Mouse (Mus musculus) CH12.LX (cell line): ENCODE measurements around the gene Olfr482. TPM values are rescaled to one million over a fixed set of nuclear protein-coding genes. Genes with fewer than 3 reads are reported as not detected.

Experiments
- DNase-seq: peaks from one replicate; pipeline ENCODE4 v3.0.0-alpha.2; 2013; ENCODE audit errors: extremely low read depth
- H3K27ac ChIP-seq: 2 replicates; pipeline ENCODE4 v1.5.1; 2012; ENCODE audit warnings: low read depth, mild to moderate bottlenecking, control low read depth, moderate library complexity; ENCODE audit not compliant: insufficient read depth
- H3K27me3 ChIP-seq: replicated peaks from 2 replicates; pipeline ENCODE3; 2012; ENCODE audit warnings: inconsistent platforms
- H3K36me3 ChIP-seq, 2 experiments: replicated peaks in 1 of 2; 2 replicates each; pipeline versions ENCODE3 to v1.6.1; 2012; ENCODE audit warnings: inconsistent platforms in 1 of 2, low read length in 1 of 2, mild to moderate bottlenecking in 1 of 2, mixed read lengths in 1 of 2, moderate library complexity in 1 of 2; ENCODE audit not compliant: control insufficient read depth in 1 of 2, insufficient read depth in 1 of 2
- H3K4me1 ChIP-seq, 2 experiments: 2 replicates each; pipeline ENCODE4 v1.6.1; 2012; ENCODE audit warnings: inconsistent platforms in 1 of 2, moderate library complexity in 1 of 2; ENCODE audit not compliant: insufficient read depth in 2 of 2, control insufficient read depth in 1 of 2
- H3K4me2 ChIP-seq: 2 replicates; pipeline ENCODE4 v1.6.1; 2012; ENCODE audit warnings: low read depth, mild to moderate bottlenecking, control low read depth; ENCODE audit not compliant: poor library complexity, insufficient read depth, severe bottlenecking
- H3K4me3 ChIP-seq, 3 experiments: fragments of 150-350 bp in 1 of 3; sonication (generic) in 1 of 3; replicated peaks in 1 of 3; 2 replicates each; pipeline versions ENCODE3 to v1.5.1; 2011 to 2012; ENCODE audit warnings: low read depth in 2 of 3, low read length in 2 of 3, mild to moderate bottlenecking in 2 of 3, moderate library complexity in 2 of 3, control low read depth in 1 of 3, improper control_type of control experiment in 1 of 3, inconsistent platforms in 1 of 3, mixed read lengths in 1 of 3; ENCODE audit not compliant: poor library complexity in 1 of 3
- H3K79me2 ChIP-seq: replicated peaks from 2 replicates; pipeline ENCODE4 v1.6.1; 2012; ENCODE audit warnings: mild to moderate bottlenecking, moderate library complexity; ENCODE audit not compliant: control insufficient read depth, poor library complexity, insufficient read depth, severe bottlenecking; ENCODE audit errors: extremely low read depth
- H3K9ac ChIP-seq: 2 replicates; pipeline ENCODE4 v1.6.1; 2012; ENCODE audit warnings: low read depth, mild to moderate bottlenecking, control low read depth, moderate library complexity; ENCODE audit not compliant: insufficient read depth
- H3K9me3 ChIP-seq: replicated peaks from 2 replicates; pipeline ENCODE3; 2012; ENCODE audit warnings: low read length, inconsistent platforms, mixed read lengths
- E2F4 ChIP-seq: IDR thresholded peaks from 2 replicates; pipeline ENCODE4 v1.6.1; 2011; ENCODE audit warnings: low read depth, low read length, improper control_type of control experiment; ENCODE audit not compliant: insufficient replicate concordance
- ELF1 ChIP-seq: IDR thresholded peaks from 2 replicates; pipeline ENCODE4 v1.6.1; 2014; ENCODE audit warnings: low read depth, mild to moderate bottlenecking, inconsistent platforms, low read length, improper control_type of control experiment
- GABPA ChIP-seq: IDR thresholded peaks from 2 replicates; pipeline ENCODE4 v1.6.1; 2012; ENCODE audit warnings: low read depth, low read length, improper control_type of control experiment, inconsistent platforms; ENCODE audit not compliant: insufficient replicate concordance
- JUN ChIP-seq: IDR thresholded peaks from 2 replicates; pipeline ENCODE4 v1.6.1; 2011; ENCODE audit warnings: low read depth, mild to moderate bottlenecking, low read length, improper control_type of control experiment, moderate library complexity; ENCODE audit not compliant: insufficient read depth
- MAX ChIP-seq: IDR thresholded peaks from 2 replicates; pipeline ENCODE4 v1.6.1; 2011; ENCODE audit warnings: low read length, improper control_type of control experiment
- NELFE ChIP-seq: IDR thresholded peaks from 2 replicates; pipeline ENCODE4 v1.6.1; 2011; ENCODE audit warnings: low read depth, low read length, improper control_type of control experiment
- RAD21 ChIP-seq: IDR thresholded peaks from 2 replicates; pipeline ENCODE4 v1.6.1; 2011; ENCODE audit warnings: low read depth, mild to moderate bottlenecking, low read length, improper control_type of control experiment, moderate library complexity
- ZKSCAN1 ChIP-seq: IDR thresholded peaks from 2 replicates; pipeline ENCODE4 v1.6.1; 2012; ENCODE audit warnings: low read depth, inconsistent platforms, low read length, improper control_type of control experiment, borderline replicate concordance
- dilution Hi-C: fragments of 300-500 bp; cut with MboI; formaldehyde crosslinking; loops from 2 replicates; pipeline ENCODE4 v1.14.3; 2020; ENCODE audit warnings: low sequenced_read_pairs; ENCODE audit not compliant: extremely low pct_unique_long_range_greater_than_20kb, extremely low pct_ligation_motif_present
- in situ Hi-C: fragments of 300-500 bp; cut with MboI; formaldehyde crosslinking; loops from 3 replicates; pipeline ENCODE4 v1.14.3; 2019; ENCODE audit warnings: low sequenced_read_pairs, low pct_ligation_motif_present, low pct_unique_long_range_greater_than_20kb, mixed read lengths
- polyA plus RNA-seq: library from polyadenylated mRNA; unstranded; fragments of >175 nt; gene quantifications from 2 replicates; pipeline ENCODE4 v1.2.1, GENCODE M21; 2012; ENCODE audit warnings: low read depth; ENCODE audit not compliant: insufficient read length
- total RNA-seq, 2 experiments: library from RNA; depleted of rRNA; stranded (reverse); fragments of 300-350 nt in 1 of 2; fragments of >200 nt in 1 of 2; gene quantifications; 2 replicates each; pipeline ENCODE4 v1.2.3; 2012 to 2014

Olfr482 gene
- total and polyA plus RNA-seq, 3 experiments: 0.50 TPM; not detected in 2

- DNase-seq: no peak
- in situ Hi-C loops (no loop called here), dilution Hi-C loops (no loop called here)
- no peaks in the 10 kb centered on the region for H3K9me3 ChIP-seq
- H3K4me1 ChIP-seq: no peaks in the 10 kb centered on the region
- no peak within 1 kb of the TSS for H3K27ac ChIP-seq
- no peaks in the 10 kb centered on the region for H3K79me2 ChIP-seq
- TF ChIP-seq RAD21 (no peak), NELFE (no peak), MAX (no peak), E2F4 (no peak), ELF1 (no peak), GABPA (no peak)
- H3K4me2 ChIP-seq: no peak within 1 kb of the TSS
- no peaks in the 10 kb centered on the region for H3K36me3 ChIP-seq
- no peak within 1 kb of the TSS for H3K9ac ChIP-seq
- H3K4me3 ChIP-seq: no peak within 1 kb of the TSS
- H3K27me3 ChIP-seq: peaks cover 37% of the 10 kb centered on the region
Observed at GRCm38 (mm10) chr7:108067246-108067645, 30.1 kb downstream of the Olfr482 start, which contains the start of gene Olfr480. TSS of gene Olfr480 (minus strand) at chr7:108067346.

- H3K4me2 ChIP-seq: no peak within 1 kb of the TSS
- no peak within 1 kb of the TSS for H3K27ac ChIP-seq
- H3K79me2 ChIP-seq: no peaks in the 10 kb centered on the region
- peaks cover 9% of the 10 kb centered on the region for H3K27me3 ChIP-seq
- no peak for DNase-seq
- no peak within 1 kb of the TSS for H3K4me3 ChIP-seq
- H3K36me3 ChIP-seq: no peaks in the 10 kb centered on the region
- no peak for TF ChIP-seq ZKSCAN1
- no peak for TF ChIP-seq JUN
- H3K4me1 ChIP-seq: no peaks in the 10 kb centered on the region
- in situ Hi-C loops: no loop called here
- dilution Hi-C loops: no loop called here
- H3K9me3 ChIP-seq: no peaks in the 10 kb centered on the region
- H3K9ac ChIP-seq: no peak within 1 kb of the TSS
Observed at GRCm38 (mm10) chr7:108050393-108050792, 47.0 kb downstream of the Olfr482 start, which contains the start of gene Olfr479. TSS of gene Olfr479 (plus strand) at chr7:108050693.

Other genes starting within 250 kb of the Olfr482 start
- not detected in 2 replicates for gene Olfr472, start 199.7 kb downstream of the Olfr482 start, total RNA-seq (2012; rRNA removed)
- not detected in 2 replicates for gene Olfr472, start 199.7 kb downstream of the Olfr482 start, total RNA-seq (2014; rRNA removed)
- 0.04 TPM in 1 of 2 replicates, not detected in the other for gene Olfr472, start 199.7 kb downstream of the Olfr482 start, polyA plus RNA-seq
- gene Olfr473, start 167.1 kb downstream of the Olfr482 start, total RNA-seq (2012; rRNA removed): not detected in 2 replicates
- not detected in 2 replicates for gene Olfr473, start 167.1 kb downstream of the Olfr482 start, total RNA-seq (2014; rRNA removed)
- not detected in 2 replicates for gene Olfr473, start 167.1 kb downstream of the Olfr482 start, polyA plus RNA-seq
- not detected in 2 replicates for gene Olfr474, start 142.9 kb downstream of the Olfr482 start, total RNA-seq (2012; rRNA removed)
- gene Olfr474, start 142.9 kb downstream of the Olfr482 start, total RNA-seq (2014; rRNA removed): not detected in 2 replicates
- not detected in 2 replicates for gene Olfr474, start 142.9 kb downstream of the Olfr482 start, polyA plus RNA-seq
- gene Olfr476, start 132.8 kb downstream of the Olfr482 start, total RNA-seq (2012; rRNA removed): not detected in 2 replicates
- not detected in 2 replicates for gene Olfr476, start 132.8 kb downstream of the Olfr482 start, total RNA-seq (2014; rRNA removed)
- not detected in 2 replicates for gene Olfr476, start 132.8 kb downstream of the Olfr482 start, polyA plus RNA-seq
- not detected in 2 replicates for gene Olfr477, start 110.9 kb downstream of the Olfr482 start, total RNA-seq (2012; rRNA removed)
- not detected in 2 replicates for gene Olfr477, start 110.9 kb downstream of the Olfr482 start, total RNA-seq (2014; rRNA removed)
- not detected in 2 replicates for gene Olfr477, start 110.9 kb downstream of the Olfr482 start, polyA plus RNA-seq
- not detected in 2 replicates for gene Olfr478, start 63.6 kb downstream of the Olfr482 start, total RNA-seq (2012; rRNA removed)
- not detected in 2 replicates for gene Olfr478, start 63.6 kb downstream of the Olfr482 start, total RNA-seq (2014; rRNA removed)
- gene Olfr478, start 63.6 kb downstream of the Olfr482 start, polyA plus RNA-seq: not detected in 2 replicates
- gene Olfr479, start 46.9 kb downstream of the Olfr482 start, total RNA-seq (2012; rRNA removed): not detected in 2 replicates
- gene Olfr479, start 46.9 kb downstream of the Olfr482 start, total RNA-seq (2014; rRNA removed): not detected in 2 replicates
- gene Olfr479, start 46.9 kb downstream of the Olfr482 start, polyA plus RNA-seq: not detected in 2 replicates
- not detected in 2 replicates for gene Olfr480, start 30.2 kb downstream of the Olfr482 start, total RNA-seq (2012; rRNA removed)
- not detected in 2 replicates for gene Olfr480, start 30.2 kb downstream of the Olfr482 start, total RNA-seq (2014; rRNA removed)
- not detected in 2 replicates for gene Olfr480, start 30.2 kb downstream of the Olfr482 start, polyA plus RNA-seq
- gene Olfr481, start 17.7 kb downstream of the Olfr482 start, total RNA-seq (2012; rRNA removed): not detected in 2 replicates
- gene Olfr481, start 17.7 kb downstream of the Olfr482 start, total RNA-seq (2014; rRNA removed): not detected in 2 replicates
- not detected in 2 replicates for gene Olfr481, start 17.7 kb downstream of the Olfr482 start, polyA plus RNA-seq
- gene Olfr483, start 3.3 kb upstream of the Olfr482 start, total RNA-seq (2012; rRNA removed): not detected in 2 replicates
- not detected in 2 replicates for gene Olfr483, start 3.3 kb upstream of the Olfr482 start, total RNA-seq (2014; rRNA removed)
- not detected in 2 replicates for gene Olfr483, start 3.3 kb upstream of the Olfr482 start, polyA plus RNA-seq
- gene Olfr484, start 29.9 kb upstream of the Olfr482 start, total RNA-seq (2012; rRNA removed): not detected in 2 replicates
- not detected in 2 replicates for gene Olfr484, start 29.9 kb upstream of the Olfr482 start, total RNA-seq (2014; rRNA removed)
- gene Olfr484, start 29.9 kb upstream of the Olfr482 start, polyA plus RNA-seq: not detected in 2 replicates
- gene Olfr485, start 62.3 kb upstream of the Olfr482 start, total RNA-seq (2012; rRNA removed): not detected in 2 replicates
- gene Olfr485, start 62.3 kb upstream of the Olfr482 start, total RNA-seq (2014; rRNA removed): not detected in 2 replicates
- not detected in 2 replicates for gene Olfr485, start 62.3 kb upstream of the Olfr482 start, polyA plus RNA-seq
- gene Olfr486, start 75.2 kb upstream of the Olfr482 start, total RNA-seq (2012; rRNA removed): not detected in 2 replicates
- gene Olfr486, start 75.2 kb upstream of the Olfr482 start, total RNA-seq (2014; rRNA removed): not detected in 2 replicates
- not detected in 2 replicates for gene Olfr486, start 75.2 kb upstream of the Olfr482 start, polyA plus RNA-seq
- not detected in 2 replicates for gene Olfr487, start 117.0 kb upstream of the Olfr482 start, total RNA-seq (2012; rRNA removed)
- not detected in 2 replicates for gene Olfr487, start 117.0 kb upstream of the Olfr482 start, total RNA-seq (2014; rRNA removed)
- not detected in 2 replicates for gene Olfr487, start 117.0 kb upstream of the Olfr482 start, polyA plus RNA-seq
- gene Olfr488, start 160.8 kb upstream of the Olfr482 start, total RNA-seq (2012; rRNA removed): not detected in 2 replicates
- gene Olfr488, start 160.8 kb upstream of the Olfr482 start, total RNA-seq (2014; rRNA removed): not detected in 2 replicates
- gene Olfr488, start 160.8 kb upstream of the Olfr482 start, polyA plus RNA-seq: not detected in 2 replicates
- not detected in 2 replicates for gene Olfr490, start 191.3 kb upstream of the Olfr482 start, total RNA-seq (2012; rRNA removed)
- gene Olfr490, start 191.3 kb upstream of the Olfr482 start, total RNA-seq (2014; rRNA removed): not detected in 2 replicates
- not detected in 2 replicates for gene Olfr490, start 191.3 kb upstream of the Olfr482 start, polyA plus RNA-seq
- gene Olfr491, start 215.9 kb upstream of the Olfr482 start, total RNA-seq (2012; rRNA removed): not detected in 2 replicates
- gene Olfr491, start 215.9 kb upstream of the Olfr482 start, total RNA-seq (2014; rRNA removed): not detected in 2 replicates
- not detected in 2 replicates for gene Olfr491, start 215.9 kb upstream of the Olfr482 start, polyA plus RNA-seq
- gene Olfr492, start 226.1 kb upstream of the Olfr482 start, total RNA-seq (2012; rRNA removed): not detected in 2 replicates
- gene Olfr492, start 226.1 kb upstream of the Olfr482 start, total RNA-seq (2014; rRNA removed): not detected in 2 replicates
- not detected in 2 replicates for gene Olfr492, start 226.1 kb upstream of the Olfr482 start, polyA plus RNA-seq
- gene Olfr493, start 249.4 kb upstream of the Olfr482 start, total RNA-seq (2012; rRNA removed): not detected in 2 replicates
- not detected in 2 replicates for gene Olfr493, start 249.4 kb upstream of the Olfr482 start, total RNA-seq (2014; rRNA removed)
- gene Olfr493, start 249.4 kb upstream of the Olfr482 start, polyA plus RNA-seq: not detected in 2 replicates